Mouse (Mus musculus) limb, embryonic 11.5 days (tissue): ENCODE results near the gene Hsd17b6. TPM values are rescaled to one million over a fixed set of nuclear protein-coding genes. Genes with fewer than 3 reads are reported as not detected.

Experiments used
- ATAC-seq: fragments of 200-750 bp; cut with Nextera tagmentation; 2 replicates; pipeline ENCODE4 v1.8.0; 2017; ENCODE audit warnings: low read depth; ENCODE audit not compliant: insufficient number of reproducible peaks, low FRiP score, low TSS enrichment
- DNase-seq: peaks from one replicate; pipeline ENCODE4 v3.0.0-alpha.2; 2015; ENCODE audit warnings: low spot score
- H3K27ac ChIP-seq: fragments of 300-500 bp; sonication (generic); replicated peaks from 2 replicates; pipeline ENCODE4 v1.5.1; 2014; ENCODE audit warnings: low read depth, mild to moderate bottlenecking, low read length
- H3K27me3 ChIP-seq: fragments of 300-500 bp; sonication (generic); 2 replicates; pipeline ENCODE4 v1.6.1; 2014; ENCODE audit warnings: mild to moderate bottlenecking, low read length, mixed read lengths; ENCODE audit not compliant: control insufficient read depth, insufficient read depth
- H3K36me3 ChIP-seq: fragments of 300-500 bp; sonication (generic); 2 replicates; pipeline ENCODE4 v1.6.1; 2014; ENCODE audit warnings: mild to moderate bottlenecking, low read length, moderate library complexity, mixed read lengths; ENCODE audit not compliant: control insufficient read depth, insufficient read depth
- H3K4me1 ChIP-seq: fragments of 300-500 bp; sonication (generic); 2 replicates; pipeline ENCODE4 v1.6.1; 2014; ENCODE audit warnings: low read length, mixed read lengths; ENCODE audit not compliant: control insufficient read depth, insufficient read depth
- H3K4me2 ChIP-seq: fragments of 300-500 bp; sonication (generic); 2 replicates; pipeline ENCODE4 v1.6.1; 2014; ENCODE audit warnings: low read depth, mild to moderate bottlenecking, moderate library complexity; ENCODE audit not compliant: severe bottlenecking
- H3K4me3 ChIP-seq: fragments of 300-500 bp; sonication (generic); 2 replicates; pipeline ENCODE4 v1.5.1; 2014; ENCODE audit warnings: low read depth, low read length
- H3K9ac ChIP-seq: fragments of 300-500 bp; sonication (generic); 2 replicates; pipeline ENCODE4 v1.6.1; 2014; ENCODE audit warnings: mild to moderate bottlenecking, low read length
- H3K9me3 ChIP-seq: fragments of 300-500 bp; sonication (generic); 2 replicates; pipeline ENCODE4 v1.6.1; 2016; ENCODE audit warnings: low read length; ENCODE audit not compliant: control insufficient read depth
- WGBS: fragments of 180-500 bp; shearing (Covaris S2); extraction: QIAGEN DNeasy Blood & Tissue Kit; methylation state at CpG from one replicate; pipeline ENCODE4 v1.1.7; 2014; 5-methylcytosine and 5-hydroxymethylcytosine counted together
- polyA plus RNA-seq: library from polyadenylated mRNA; unstranded; fragments of >200 nt; fragmentation: Nextera tagmentation; extraction: Ambion mirVana; gene quantifications from 2 replicates; pipeline ENCODE4 v1.2.1, GENCODE M21; 2014

The Hsd17b6 gene
- polyA plus RNA-seq, 1 experiment from 2014 or later = not detected

DNA sequence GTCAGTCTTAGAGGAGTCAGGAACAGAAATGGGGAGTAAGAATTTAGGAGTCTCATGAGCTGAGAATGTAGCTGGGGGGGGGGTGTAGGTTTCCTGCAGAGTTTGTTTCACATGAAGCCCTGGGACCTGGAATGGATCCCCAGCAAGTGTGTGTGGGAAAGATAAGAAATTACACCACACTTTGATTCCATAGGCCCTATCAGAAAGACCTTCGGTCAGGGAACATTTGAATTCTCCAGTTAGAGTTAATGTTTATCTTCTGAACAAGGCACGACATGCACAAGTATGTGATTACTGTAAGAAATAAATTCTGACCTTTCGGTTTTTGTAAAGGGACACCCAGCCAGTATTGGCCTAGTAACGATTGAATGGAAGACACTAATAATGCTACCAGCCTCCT lies 37.6 kb downstream of the Hsd17b6 start:
- DNase-seq (no peak), ATAC-seq (no peak)
- Histone ChIP-seq H3K9ac (no peak overlapping the region), H3K27ac (no peak overlapping the region), H3K9me3 (no peaks in the 10 kb centered on the region), H3K27me3 (no peaks in the 10 kb centered on the region), H3K4me1 (no peaks in the 10 kb centered on the region), H3K36me3 (no peaks in the 10 kb centered on the region), H3K4me3 (no peak overlapping the region), H3K4me2 (no peak overlapping the region)
- 82% methylated on average over 4 of the region's 4 CpGs for WGBS

GRCm38 (mm10) chr10:127966506-127966905 lies 40.9 kb downstream of the Hsd17b6 start:
- Histone ChIP-seq H3K4me3 (no peak overlapping the region), H3K9ac (no peak overlapping the region), H3K4me2 (no peak overlapping the region), H3K27ac (no peak overlapping the region), H3K36me3 (no peaks in the 10 kb centered on the region), H3K9me3 (no peaks in the 10 kb centered on the region), H3K4me1 (no peaks in the 10 kb centered on the region), H3K27me3 (no peaks in the 10 kb centered on the region)
- WGBS = 90% methylated on average over 6 of the region's 6 CpGs
- ATAC-seq (no peak), DNase-seq (no peak)

GRCm38 (mm10) chr10:127964004-127964403 lies 43.4 kb downstream of the Hsd17b6 start:
- Histone ChIP-seq H3K4me1 (no peaks in the 10 kb centered on the region), H3K27ac (no peak overlapping the region), H3K27me3 (no peaks in the 10 kb centered on the region), H3K9ac (no peak overlapping the region), H3K9me3 (no peaks in the 10 kb centered on the region), H3K4me2 (no peak overlapping the region), H3K4me3 (no peak overlapping the region), H3K36me3 (no peaks in the 10 kb centered on the region)
- no peak for DNase-seq
- ATAC-seq = no peak
- WGBS = 49% methylated on average over 3 of the region's 3 CpGs

DNA sequence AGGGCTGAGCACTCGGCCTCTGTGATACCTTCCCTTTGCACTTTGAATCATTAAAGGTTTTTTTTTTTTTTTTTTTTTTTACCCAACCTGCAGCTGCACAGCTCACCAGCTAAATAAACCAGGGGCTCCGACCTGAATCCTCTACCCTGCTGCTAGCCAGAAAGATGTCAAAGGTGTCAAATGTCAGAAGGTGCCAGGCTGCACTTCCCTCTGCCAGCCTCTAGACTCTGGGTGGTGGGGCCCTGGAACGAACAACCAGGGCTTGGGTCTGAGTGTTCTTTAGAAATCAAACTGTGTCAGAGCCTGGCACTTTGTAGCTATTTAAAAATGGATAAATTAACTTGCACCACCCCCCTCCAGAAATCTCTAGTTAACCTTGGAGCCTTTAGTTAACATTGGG lies 45.0 kb downstream of the Hsd17b6 start:
- H3K27ac ChIP-seq = no peak overlapping the region
- no peaks in the 10 kb centered on the region for H3K9me3 ChIP-seq
- H3K4me1 ChIP-seq = no peaks in the 10 kb centered on the region
- no peak overlapping the region for H3K4me2 ChIP-seq
- no peaks in the 10 kb centered on the region for H3K36me3 ChIP-seq
- H3K9ac ChIP-seq = no peak overlapping the region
- H3K27me3 ChIP-seq = no peaks in the 10 kb centered on the region
- no peak for ATAC-seq
- DNase-seq = no peak
- 59% methylated on average over 3 of the region's 3 CpGs for WGBS
- H3K4me3 ChIP-seq = no peak overlapping the region

DNA sequence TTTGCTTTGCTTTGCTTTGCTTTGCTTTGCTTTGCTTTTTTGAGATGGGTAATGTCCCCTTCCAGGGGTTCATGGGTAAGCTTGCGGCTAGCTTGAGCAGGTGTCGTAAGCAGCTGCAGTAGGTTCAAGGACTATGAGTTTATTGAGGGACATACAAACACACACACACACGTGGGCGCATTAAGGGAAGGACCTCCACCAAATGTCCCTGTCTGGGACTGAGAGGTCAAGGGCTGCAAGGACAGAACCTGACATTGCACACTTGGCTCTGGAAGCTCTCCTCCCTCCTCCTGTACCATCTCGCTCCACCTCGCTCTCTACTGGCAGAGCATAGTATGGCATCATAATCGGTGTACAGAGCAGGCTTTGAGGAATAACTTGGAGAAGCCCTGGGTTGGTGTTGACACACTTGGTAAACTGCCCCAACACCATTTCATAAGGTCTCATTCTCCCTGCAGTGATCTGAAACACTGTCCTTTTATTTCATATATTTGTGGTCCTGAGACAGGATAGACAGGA lies 48.2 kb downstream of the Hsd17b6 start:
- ATAC-seq = no peak

GRCm38 (mm10) chr10:127956168-127956816 lies 51.1 kb downstream of the Hsd17b6 start:
- Histone ChIP-seq H3K36me3 (no peaks in the 10 kb centered on the region), H3K4me3 (no peak overlapping the region), H3K27ac (no peak overlapping the region), H3K4me2 (no peak overlapping the region), H3K27me3 (no peaks in the 10 kb centered on the region), H3K4me1 (no peaks in the 10 kb centered on the region), H3K9me3 (no peaks in the 10 kb centered on the region), H3K9ac (no peak overlapping the region)
- DNase-seq (peak; percentile 84), ATAC-seq (0 out of 2 replicates have a peak, but pooled peaks have one; percentile 54)
- WGBS = 57% methylated on average over 16 of the region's 16 CpGs

More for the DNA sequence above, 48.2 kb downstream of the Hsd17b6 start:
- Histone ChIP-seq H3K4me3 (no peak overlapping the region), H3K9me3 (no peaks in the 10 kb centered on the region), H3K27ac (no peak overlapping the region), H3K4me1 (no peaks in the 10 kb centered on the region), H3K9ac (no peak overlapping the region), H3K36me3 (no peaks in the 10 kb centered on the region), H3K4me2 (no peak overlapping the region), H3K27me3 (no peaks in the 10 kb centered on the region)
- no peak for DNase-seq
- WGBS = 87% methylated on average over 7 of the region's 7 CpGs

GRCm38 (mm10) chr10:127955034-127955433 lies 52.4 kb downstream of the Hsd17b6 start:
- no peaks in the 10 kb centered on the region for H3K27me3 ChIP-seq

DNA sequence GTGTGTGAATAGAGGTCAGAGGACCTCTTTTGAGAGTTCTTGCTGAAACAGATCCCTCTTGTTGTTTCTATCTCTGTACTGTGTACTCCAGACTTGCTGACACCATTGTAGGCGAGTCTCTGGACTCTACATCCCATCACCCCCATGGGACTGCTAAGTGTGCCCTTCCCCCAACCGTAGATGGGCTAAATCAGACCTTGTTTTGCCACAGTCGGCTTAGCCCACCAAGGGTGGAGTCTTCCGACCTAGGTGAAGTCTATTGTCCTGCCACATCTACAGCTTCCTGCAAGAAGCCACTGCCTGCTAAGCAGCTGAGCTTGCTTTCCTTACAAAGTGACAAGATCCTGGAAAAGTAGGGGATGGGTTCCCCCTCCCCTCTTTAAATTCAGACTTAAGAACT lies 55.6 kb downstream of the Hsd17b6 start:
- 76% methylated on average over 4 of the region's 4 CpGs for WGBS
- no peak overlapping the region for H3K27ac ChIP-seq
- no peaks in the 10 kb centered on the region for H3K36me3 ChIP-seq
- H3K4me1 ChIP-seq = no peaks in the 10 kb centered on the region
- H3K9ac ChIP-seq = no peak overlapping the region
- ATAC-seq (no peak), DNase-seq (no peak)
- H3K27me3 ChIP-seq = no peaks in the 10 kb centered on the region
- no peak overlapping the region for H3K4me3 ChIP-seq
- no peak overlapping the region for H3K4me2 ChIP-seq
- no peaks in the 10 kb centered on the region for H3K9me3 ChIP-seq

More at GRCm38 (mm10) chr10:127955034-127955433, 52.4 kb downstream of the Hsd17b6 start:
- Histone ChIP-seq H3K4me2 (no peak overlapping the region), H3K9ac (no peak overlapping the region), H3K4me1 (no peaks in the 10 kb centered on the region), H3K4me3 (no peak overlapping the region), H3K27ac (no peak overlapping the region), H3K36me3 (no peaks in the 10 kb centered on the region), H3K9me3 (no peaks in the 10 kb centered on the region)
- 77% methylated on average over 4 of the region's 4 CpGs for WGBS
- no peak for DNase-seq
- no peak for ATAC-seq

- ATAC-seq = no peak
- WGBS = 81% methylated on average over 9 of the region's 9 CpGs
- DNase-seq = no peak
Observed at GRCm38 (mm10) chr10:127951390-127951789, 56.0 kb downstream of the Hsd17b6 start.

More at GRCm38 (mm10) chr10:127951390-127951789, 56.0 kb downstream of the Hsd17b6 start:
- no peak overlapping the region for H3K4me3 ChIP-seq
- H3K9ac ChIP-seq = no peak overlapping the region
- H3K9me3 ChIP-seq = no peaks in the 10 kb centered on the region
- H3K4me2 ChIP-seq = no peak overlapping the region
- H3K27me3 ChIP-seq = no peaks in the 10 kb centered on the region
- no peaks in the 10 kb centered on the region for H3K4me1 ChIP-seq
- no peaks in the 10 kb centered on the region for H3K36me3 ChIP-seq
- no peak overlapping the region for H3K27ac ChIP-seq
